Mouse (Mus musculus) brain, embryonic 14.5 days (tissue): ENCODE results near the gene Lama4.

Experiments
- CTCF ChIP-seq: fragments of 200-500 bp; IDR thresholded peaks from 2 replicates; pipeline ENCODE4 v1.5.1; 2012; ENCODE audit warnings: inconsistent platforms, mild to moderate bottlenecking, moderate library complexity, borderline replicate concordance; ENCODE audit not compliant: insufficient read depth, insufficient read length; ENCODE audit errors: extremely low read depth
- POLR2A ChIP-seq: fragments of 200-500 bp; IDR thresholded peaks from 2 replicates; pipeline ENCODE4 v1.6.1; 2012; ENCODE audit warnings: mild to moderate bottlenecking, inconsistent platforms, borderline replicate concordance; ENCODE audit not compliant: poor library complexity, insufficient read depth, insufficient read length, severe bottlenecking; ENCODE audit errors: extremely low read depth

GRCm38 (mm10) chr10:39138761-39139160 is 173.4 kb downstream of the Lama4 start:
- TF ChIP-seq POLR2A (no peak), CTCF (no peak)
